Mouse (Mus musculus) spleen, adult 2 months (tissue): ENCODE data around the gene Megf6.

Source experiments
- CTCF ChIP-seq: fragments of 200-500 bp; IDR thresholded peaks from 2 replicates; pipeline ENCODE4 v1.5.1; 2011; ENCODE audit warnings: mild to moderate bottlenecking, inconsistent platforms; ENCODE audit not compliant: insufficient read depth, insufficient read length, insufficient replicate concordance; ENCODE audit errors: extremely low read depth
- POLR2A ChIP-seq: fragments of 200-500 bp; IDR thresholded peaks from 2 replicates; pipeline ENCODE4 v1.6.1; 2011; ENCODE audit warnings: low read depth, low read length, inconsistent platforms

DNA sequence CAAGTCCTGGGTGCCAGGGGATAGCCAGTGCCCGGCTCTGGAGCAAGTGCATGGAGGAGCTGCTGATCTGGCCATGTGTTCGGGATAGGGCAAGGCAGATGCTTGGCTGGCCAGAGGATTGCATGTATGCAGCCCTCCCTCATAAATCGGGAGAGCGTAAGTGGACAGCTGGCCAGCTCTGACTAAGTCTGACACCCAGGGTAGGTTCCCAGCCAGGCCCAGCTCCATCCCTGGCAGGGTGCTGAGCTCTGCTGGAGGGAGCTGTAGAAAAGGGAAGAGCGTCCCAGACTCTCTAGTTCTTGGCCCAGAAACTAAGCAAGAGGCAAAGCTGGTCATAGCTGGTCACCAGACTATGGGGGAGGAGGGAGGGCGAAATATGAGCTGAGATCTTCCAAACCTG, 38.5 kb downstream of the Megf6 start:
- TF ChIP-seq POLR2A (no peak), CTCF (no peak)
